Mouse (Mus musculus): Measurements from ENCODE around the gene Mbd3. TPM values are rescaled to one million over a fixed set of nuclear protein-coding genes. Genes with fewer than 3 reads are reported as not detected.
"Not testable (repeated sequence)": the region's sequence is repeated elsewhere in the genome, so short reads cannot be mapped to it uniquely, and the experiment has no call there.

Mbd3 gene
- total and polyA plus RNA-seq, 2 experiments: 21.1 to 73.5 TPM

- no peaks in the 10 kb centered on the region for H3K36me3 ChIP-seq (ENCODE audit: control insufficient read depth, insufficient read depth, low read length)
- TF ChIP-seq CTCF (IDR thresholded peaks at IDR 0.05; ENCODE audit: low read depth, low read length) (no peak), POLR2A (IDR thresholded peaks at IDR 0.05; ENCODE audit: extremely low read depth, insufficient read depth, low read length) (no peak)
- no peak overlapping the region for H3K27ac ChIP-seq (replicated peaks; ENCODE audit: insufficient read depth, low read depth, low read length)
- peaks cover 16% of the 10 kb centered on the region for H3K4me1 ChIP-seq (ENCODE audit: control insufficient read depth, insufficient read depth, low read length)
- no peak for DNase-seq (ENCODE audit: extremely low read depth, low read depth, low spot score)
- no peak overlapping the region for H3K4me3 ChIP-seq (ENCODE audit: insufficient read depth, low read depth, low read length)
- H3K9ac ChIP-seq (ENCODE audit: low read depth, low read length): no peak overlapping the region
- H3K27me3 ChIP-seq (ENCODE audit: control insufficient read depth, insufficient read depth, low read length): peaks cover 10% of the 10 kb centered on the region
- 75% methylated on average over 8 of the region's 8 CpGs for WGBS
- H3K79me2 ChIP-seq (ENCODE audit: control insufficient read depth, insufficient read depth, low read length): no peaks in the 10 kb centered on the region
Measured at GRCm38 (mm10) chr10:80352727-80353126, 46.6 kb downstream of the Mbd3 start.

GRCm38 (mm10) chr10:80351896-80352295, 47.5 kb downstream of the Mbd3 start:
- DNase-seq (ENCODE audit: extremely low read depth, low read depth, low spot score): peak; percentile 94
- Histone ChIP-seq H3K4me1 (ENCODE audit: control insufficient read depth, insufficient read depth, low read length) (peaks cover 16% of the 10 kb centered on the region), H3K4me3 (ENCODE audit: insufficient read depth, low read depth, low read length) (no peak overlapping the region), H3K27me3 (ENCODE audit: control insufficient read depth, insufficient read depth, low read length) (peaks cover 6% of the 10 kb centered on the region), H3K79me2 (ENCODE audit: control insufficient read depth, insufficient read depth, low read length) (no peaks in the 10 kb centered on the region), H3K27ac (replicated peaks; ENCODE audit: insufficient read depth, low read depth, low read length) (peak overlapping the region; percentile 52), H3K36me3 (ENCODE audit: control insufficient read depth, insufficient read depth, low read length) (no peaks in the 10 kb centered on the region), H3K9ac (ENCODE audit: low read depth, low read length) (no peak overlapping the region)
- 13% methylated on average over 11 of the region's 11 CpGs for WGBS
- TF ChIP-seq POLR2A (IDR thresholded peaks at IDR 0.05; ENCODE audit: extremely low read depth, insufficient read depth, low read length) (no peak), CTCF (IDR thresholded peaks at IDR 0.05; ENCODE audit: low read depth, low read length) (no peak)

GRCm38 (mm10) chr10:80350292-80350691, 49.1 kb downstream of the Mbd3 start:
- peak; percentile 59 for DNase-seq (ENCODE audit: extremely low read depth, low read depth, low spot score)
- H3K9ac ChIP-seq (ENCODE audit: low read depth, low read length): no peak overlapping the region
- H3K27me3 ChIP-seq (ENCODE audit: control insufficient read depth, insufficient read depth, low read length): no peaks in the 10 kb centered on the region
- peaks cover 16% of the 10 kb centered on the region for H3K4me1 ChIP-seq (ENCODE audit: control insufficient read depth, insufficient read depth, low read length)
- H3K27ac ChIP-seq (replicated peaks; ENCODE audit: insufficient read depth, low read depth, low read length): no peak overlapping the region
- H3K4me3 ChIP-seq (ENCODE audit: insufficient read depth, low read depth, low read length): no peak overlapping the region
- H3K79me2 ChIP-seq (ENCODE audit: control insufficient read depth, insufficient read depth, low read length): no peaks in the 10 kb centered on the region
- TF ChIP-seq POLR2A (IDR thresholded peaks at IDR 0.05; ENCODE audit: extremely low read depth, insufficient read depth, low read length) (no peak), CTCF (IDR thresholded peaks at IDR 0.05; ENCODE audit: low read depth, low read length) (peak; percentile 99)
- H3K36me3 ChIP-seq (ENCODE audit: control insufficient read depth, insufficient read depth, low read length): no peaks in the 10 kb centered on the region
- 7% methylated on average over 7 of the region's 7 CpGs for WGBS

GRCm38 (mm10) chr10:80348981-80349380, 50.4 kb downstream of the Mbd3 start:
- no peak for DNase-seq (ENCODE audit: extremely low read depth, low read depth, low spot score)
- peaks cover 19% of the 10 kb centered on the region for H3K4me1 ChIP-seq (ENCODE audit: control insufficient read depth, insufficient read depth, low read length)
- WGBS: 26% methylated on average over 26 of the region's 26 CpGs

GRCm38 (mm10) chr10:80348244-80348781, 51.0 kb downstream of the Mbd3 start, which contains the start of gene Adamtsl5:
TSS of gene Adamtsl5 (minus strand) at chr10:80348412.
- Histone ChIP-seq H3K79me2 (ENCODE audit: control insufficient read depth, insufficient read depth, low read length) (no peaks in the 10 kb centered on the region), H3K36me3 (ENCODE audit: control insufficient read depth, insufficient read depth, low read length) (no peaks in the 10 kb centered on the region), H3K4me3 (ENCODE audit: insufficient read depth, low read depth, low read length) (peak within 1 kb of the TSS; percentile 54), H3K27me3 (ENCODE audit: control insufficient read depth, insufficient read depth, low read length) (no peaks in the 10 kb centered on the region), H3K4me1 (ENCODE audit: control insufficient read depth, insufficient read depth, low read length) (peaks cover 19% of the 10 kb centered on the region), H3K27ac (replicated peaks; ENCODE audit: insufficient read depth, low read depth, low read length) (no peak within 1 kb of the TSS), H3K9ac (ENCODE audit: low read depth, low read length) (peak within 1 kb of the TSS; percentile 66)
- DNase-seq (ENCODE audit: extremely low read depth, low read depth, low spot score): no peak
- under 1% methylated on average over 42 of the region's 42 CpGs for WGBS
- TF ChIP-seq CTCF (IDR thresholded peaks at IDR 0.05; ENCODE audit: low read depth, low read length) (peak; percentile 83), POLR2A (IDR thresholded peaks at IDR 0.05; ENCODE audit: extremely low read depth, insufficient read depth, low read length) (no peak)

More at GRCm38 (mm10) chr10:80348981-80349380, 50.4 kb downstream of the Mbd3 start:
- Histone ChIP-seq H3K36me3 (ENCODE audit: control insufficient read depth, insufficient read depth, low read length) (no peaks in the 10 kb centered on the region), H3K9ac (ENCODE audit: low read depth, low read length) (no peak overlapping the region), H3K4me3 (ENCODE audit: insufficient read depth, low read depth, low read length) (no peak overlapping the region), H3K79me2 (ENCODE audit: control insufficient read depth, insufficient read depth, low read length) (no peaks in the 10 kb centered on the region), H3K27ac (replicated peaks; ENCODE audit: insufficient read depth, low read depth, low read length) (no peak overlapping the region), H3K27me3 (ENCODE audit: control insufficient read depth, insufficient read depth, low read length) (no peaks in the 10 kb centered on the region)
- TF ChIP-seq POLR2A (IDR thresholded peaks at IDR 0.05; ENCODE audit: extremely low read depth, insufficient read depth, low read length) (no peak), CTCF (IDR thresholded peaks at IDR 0.05; ENCODE audit: low read depth, low read length) (no peak)

GRCm38 (mm10) chr10:80347514-80347967, 51.8 kb downstream of the Mbd3 start:
- Histone ChIP-seq H3K4me1 (ENCODE audit: control insufficient read depth, insufficient read depth, low read length) (peaks cover 21% of the 10 kb centered on the region), H3K36me3 (ENCODE audit: control insufficient read depth, insufficient read depth, low read length) (no peaks in the 10 kb centered on the region), H3K4me3 (ENCODE audit: insufficient read depth, low read depth, low read length) (0 out of 2 replicates have a peak overlapping the region, but pooled peaks have one; percentile 54), H3K27ac (replicated peaks; ENCODE audit: insufficient read depth, low read depth, low read length) (no peak overlapping the region), H3K9ac (ENCODE audit: low read depth, low read length) (no peak overlapping the region), H3K79me2 (ENCODE audit: control insufficient read depth, insufficient read depth, low read length) (no peaks in the 10 kb centered on the region), H3K27me3 (ENCODE audit: control insufficient read depth, insufficient read depth, low read length) (no peaks in the 10 kb centered on the region; the same call in 1 of the 2 replicates)
- no peak for DNase-seq (ENCODE audit: extremely low read depth, low read depth, low spot score)
- WGBS: 10% methylated on average over 17 of the region's 17 CpGs
- TF ChIP-seq CTCF (IDR thresholded peaks at IDR 0.05; ENCODE audit: low read depth, low read length) (no peak), POLR2A (IDR thresholded peaks at IDR 0.05; ENCODE audit: extremely low read depth, insufficient read depth, low read length) (no peak)

GRCm38 (mm10) chr10:80345929-80346328, 53.4 kb downstream of the Mbd3 start:
- not testable (repeated sequence) for H3K27me3 ChIP-seq (ENCODE audit: control insufficient read depth, insufficient read depth, low read length); DNase-seq (ENCODE audit: extremely low read depth, low read depth, low spot score); H3K9ac ChIP-seq (ENCODE audit: low read depth, low read length); H3K36me3 ChIP-seq (ENCODE audit: control insufficient read depth, insufficient read depth, low read length); H3K4me3 ChIP-seq (ENCODE audit: insufficient read depth, low read depth, low read length); H3K79me2 ChIP-seq (ENCODE audit: control insufficient read depth, insufficient read depth, low read length); H3K27ac ChIP-seq (replicated peaks; ENCODE audit: insufficient read depth, low read depth, low read length)
- H3K4me1 ChIP-seq (ENCODE audit: control insufficient read depth, insufficient read depth, low read length): peaks cover 20% of the 10 kb centered on the region
- WGBS: 86% methylated on average over 6 of the region's 6 CpGs

All from liver, adult 2 months (tissue).